ENCODE assay signal across 22 mouse cellular contexts in the genomic region with DNA sequence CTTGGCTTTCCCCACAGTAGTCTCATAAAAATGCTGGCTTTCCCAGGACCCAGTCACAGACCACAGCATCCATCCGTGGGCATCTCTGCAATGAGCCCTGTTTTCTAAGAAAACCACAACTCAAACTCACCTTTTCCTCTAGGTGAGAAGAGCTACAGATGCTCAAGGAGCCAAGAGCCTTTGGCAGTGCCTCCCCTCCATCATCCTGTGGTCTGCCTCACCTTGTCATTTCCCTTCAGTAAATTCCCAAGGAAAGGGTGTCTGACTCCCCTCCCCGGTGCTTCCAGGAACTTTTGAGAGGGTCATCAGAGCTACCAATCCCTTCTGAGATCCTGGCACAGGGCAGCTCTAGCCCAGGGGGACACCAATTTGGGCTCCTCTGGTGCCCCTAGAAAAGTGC. TPM values are rescaled to one million over a fixed set of nuclear protein-coding genes. Genes with fewer than 3 reads are reported as not detected.
DNase-seq lines count a peak whose midpoint lies in the region; ATAC-seq and TF ChIP-seq lines count a peak whose summit lies in the region.
"Had no signal": no experiment of that assay in that cellular context is flagged by ENCODE, and none has a peak within 500 bp of the region (broad histone marks: within the 10 kb centered on the region; RNA-seq: fewer than 3 reads in every experiment).

No protein-coding gene starts in this region.

- TF ChIP-seq RAD21 in CH12.LX (IDR thresholded peaks at IDR 0.05; ENCODE audit: low read depth, low read length) = no peak

- ATAC-seq in forebrain, embryonic 14.5 days = no peak
- no peak for ATAC-seq in liver, embryonic 11.5 days (replicated peaks; ENCODE audit: low FRiP score)
- ATAC-seq in liver, embryonic 12.5 days = no peak

- H3K27ac ChIP-seq in forebrain, embryonic 10.5 days = no peak overlapping the region
- H3K27ac ChIP-seq in forebrain, embryonic 14.5 days (ENCODE audit: low read depth, low read length) = no peak overlapping the region
- H3K27ac ChIP-seq in liver, embryonic 11.5 days (ENCODE audit: low read depth, low read length) = peak overlapping the region; percentile 97
- H3K27ac ChIP-seq in CH12.LX (ENCODE audit: insufficient read depth, low read depth) = no peak overlapping the region
- H3K27ac ChIP-seq in liver, embryonic 12.5 days = peak overlapping the region; percentile 97
- H3K27ac ChIP-seq: forebrain, embryonic 12.5 days; hindbrain, embryonic 12.5 days had no signal

- in situ Hi-C loops in CH12.LX (cut with MboI; ENCODE audit: low pct_ligation_motif_present, low pct_unique_long_range_greater_than_20kb, low sequenced_read_pairs) = no loop called here

- intact Hi-C loops in left cerebral cortex, postnatal 14 days (cut with DNase I) = no loop called here

- H3K4me1 ChIP-seq in forebrain, embryonic 10.5 days = peaks cover 33% of the 10 kb centered on the region
- no peaks in the 10 kb centered on the region for H3K4me1 ChIP-seq in forebrain, embryonic 14.5 days (ENCODE audit: control insufficient read depth, insufficient read depth, low read length)
- H3K4me1 ChIP-seq in liver, embryonic 11.5 days (replicated peaks; ENCODE audit: control insufficient read depth, insufficient read depth, low read length) = peaks cover 35% of the 10 kb centered on the region
- peaks cover 8 to 37% of the 10 kb centered on the region in 2 experiments; a peak in 2 of 4 replicates for H3K4me1 ChIP-seq in CH12.LX (ENCODE audit: control insufficient read depth in 1 of 2, insufficient read depth in 2 of 2)
- H3K4me1 ChIP-seq in liver, embryonic 12.5 days = peaks cover 59% of the 10 kb centered on the region

- dilution Hi-C loops in CH12.LX (cut with MboI; ENCODE audit: extremely low pct_ligation_motif_present, extremely low pct_unique_long_range_greater_than_20kb, low sequenced_read_pairs) = no loop called here

- no peaks in the 10 kb centered on the region for H3K36me3 ChIP-seq in forebrain, embryonic 10.5 days (replicated peaks)
- H3K36me3 ChIP-seq in forebrain, embryonic 14.5 days (ENCODE audit: control insufficient read depth, insufficient read depth, low read length) = no peaks in the 10 kb centered on the region
- no peaks in the 10 kb centered on the region; the same call in 1 of the 2 replicates for H3K36me3 ChIP-seq in liver, embryonic 11.5 days (ENCODE audit: control insufficient read depth, insufficient read depth, low read length)
- no peaks in the 10 kb centered on the region for H3K36me3 ChIP-seq in CH12.LX (replicated peaks in 1 of 2; ENCODE audit: control insufficient read depth in 1 of 2, insufficient read depth in 1 of 2, low read length in 1 of 2)
- peaks cover 26% of the 10 kb centered on the region for H3K36me3 ChIP-seq in liver, embryonic 12.5 days
- H3K36me3 ChIP-seq: forebrain, embryonic 12.5 days; hindbrain, embryonic 12.5 days had no signal

- no peaks in the 10 kb centered on the region for H3K9me3 ChIP-seq in forebrain, embryonic 10.5 days
- no peaks in the 10 kb centered on the region for H3K9me3 ChIP-seq in forebrain, embryonic 14.5 days (replicated peaks; ENCODE audit: control insufficient read depth, low read length)
- no peaks in the 10 kb centered on the region for H3K9me3 ChIP-seq in liver, embryonic 11.5 days (ENCODE audit: control insufficient read depth, low read length)
- peaks cover 7% of the 10 kb centered on the region for H3K9me3 ChIP-seq in CH12.LX (replicated peaks; ENCODE audit: low read length)
- no peaks in the 10 kb centered on the region for H3K9me3 ChIP-seq in liver, embryonic 12.5 days (replicated peaks)
- H3K9me3 ChIP-seq: forebrain, embryonic 12.5 days; hindbrain, embryonic 12.5 days had no signal

- no peak overlapping the region for H3K4me2 ChIP-seq in forebrain, embryonic 14.5 days (ENCODE audit: low read length)
- H3K4me2 ChIP-seq in liver, embryonic 11.5 days = peak overlapping the region; percentile 87
- peak overlapping the region; percentile 95; the same call in 1 of the 2 replicates for H3K4me2 ChIP-seq in CH12.LX (ENCODE audit: insufficient read depth, low read depth, poor library complexity, severe bottlenecking)
- peak overlapping the region; percentile 82 for H3K4me2 ChIP-seq in liver, embryonic 12.5 days

- no peak for DNase-seq in forebrain, embryonic 10.5 days (ENCODE audit: extremely low spot score, low spot score)
- DNase-seq in forebrain, embryonic 14.5 days (ENCODE audit: low spot score) = no peak
- no peak for DNase-seq in liver, embryonic 11.5 days (ENCODE audit: low spot score)
- DNase-seq in liver (no peak), CH12.LX (ENCODE audit: extremely low read depth) (no peak)
- DNase-seq in right cerebral cortex, postnatal 10 days (ENCODE audit: low spot score in 2 of 2) = no peak
- DNase-seq in left cerebral cortex, postnatal 14 days (ENCODE audit: low spot score in 2 of 2) = no peak
- DNase-seq: cerebellum, adult 8-10 months; gastrocnemius, postnatal 14 days; kidney, adult 9 months; thymus, postnatal 4 days had no signal

- no peak for TF ChIP-seq POLR2A in CH12.LX (IDR thresholded peaks at IDR 0.05; ENCODE audit: low read depth, low read length)

- 25% methylated on average over 2 of the region's 2 CpGs for WGBS in forebrain, embryonic 10.5 days
- 33% methylated on average over 2 of the region's 2 CpGs for WGBS in forebrain, embryonic 14.5 days
- 9% methylated on average over 2 of the region's 2 CpGs for WGBS in liver, embryonic 11.5 days
- WGBS in liver, embryonic 12.5 days (ENCODE audit: insufficient replicate concordance) = 9% methylated on average over 2 of the region's 2 CpGs

- H3K4me3 ChIP-seq in forebrain, embryonic 10.5 days = peak overlapping the region; percentile 28
- no peak overlapping the region for H3K4me3 ChIP-seq in forebrain, embryonic 14.5 days (ENCODE audit: low read depth, low read length)
- peak overlapping the region; percentile 53 for H3K4me3 ChIP-seq in liver, embryonic 11.5 days (ENCODE audit: low read depth, low read length)
- H3K4me3 ChIP-seq in CH12.LX (replicated peaks in 1 of 3; ENCODE audit: low read depth in 2 of 3, low read length in 2 of 3, poor library complexity in 1 of 3) = no peak overlapping the region
- H3K4me3 ChIP-seq in liver, embryonic 12.5 days = peak overlapping the region; percentile 78
- H3K4me3 ChIP-seq: forebrain, embryonic 12.5 days; hindbrain, embryonic 12.5 days had no signal

- no peak for TF ChIP-seq EP300 in CH12.LX (IDR thresholded peaks at IDR 0.05; ENCODE audit: low read length)

- H3K9ac ChIP-seq in forebrain, embryonic 14.5 days (ENCODE audit: low read length) = no peak overlapping the region
- H3K9ac ChIP-seq in liver, embryonic 11.5 days (ENCODE audit: low read depth, low read length) = peak overlapping the region; percentile 73
- H3K9ac ChIP-seq in CH12.LX (ENCODE audit: insufficient read depth, low read depth) = no peak overlapping the region
- peak overlapping the region; percentile 88 for H3K9ac ChIP-seq in liver, embryonic 12.5 days
- H3K9ac ChIP-seq: forebrain, embryonic 12.5 days; hindbrain, embryonic 12.5 days had no signal

- H3K27me3 ChIP-seq in forebrain, embryonic 10.5 days (ENCODE audit: poor library complexity, severe bottlenecking) = peaks cover 51% of the 10 kb centered on the region
- H3K27me3 ChIP-seq in forebrain, embryonic 14.5 days (replicated peaks; ENCODE audit: control insufficient read depth, insufficient read depth, low read length) = peaks cover 11% of the 10 kb centered on the region; the same call in 1 of the 2 replicates
- no peaks in the 10 kb centered on the region for H3K27me3 ChIP-seq in liver, embryonic 11.5 days (replicated peaks; ENCODE audit: control insufficient read depth, insufficient read depth, low read length)
- H3K27me3 ChIP-seq in CH12.LX (replicated peaks) = peaks cover 37% of the 10 kb centered on the region
- H3K27me3 ChIP-seq in liver, embryonic 12.5 days (replicated peaks) = peaks cover 3% of the 10 kb centered on the region; the same call in 1 of the 2 replicates

- no peak for TF ChIP-seq CTCF in CH12.LX (conservative IDR thresholded peaks at IDR 0.05 in 1 of 2, IDR thresholded peaks at IDR 0.05 in 1 of 2; ENCODE audit: low read depth in 2 of 2, low read length in 2 of 2)

- no peaks in the 10 kb centered on the region for H3K79me2 ChIP-seq in CH12.LX (replicated peaks; ENCODE audit: control insufficient read depth, extremely low read depth, insufficient read depth, poor library complexity, severe bottlenecking)

RNA-seq across cellular contexts. Expression of gene Gfi1b, which starts 0.7 kb away (rescaled TPM):
- 4.7 and 5.4 TPM in 2 replicates for polyA plus RNA-seq in forebrain, embryonic 10.5 days (2016; fragmentation: Nextera tagmentation; extraction: Ambion mirVana)
- 0.12 TPM in 1 of 2 replicates, not detected in the other for polyA plus RNA-seq in forebrain, embryonic 14.5 days (2014; fragmentation: Nextera tagmentation; extraction: Ambion mirVana)
- 143 and 151 TPM in 2 replicates for polyA plus RNA-seq in liver, embryonic 11.5 days (2014; fragmentation: Nextera tagmentation; extraction: Ambion mirVana)
- total RNA-seq in CH12.LX (2012; rRNA removed) = 0.17 TPM in 1 of 2 replicates, not detected in the other
- 0.27 and 0.87 TPM in 2 replicates for total RNA-seq in CH12.LX (2014; rRNA removed)
- 0.19 TPM in 1 of 2 replicates, not detected in the other for polyA plus RNA-seq in CH12.LX (2012; ENCODE audit: insufficient read length, low read depth)
- 117 and 121 TPM in 2 replicates for polyA plus RNA-seq in liver, embryonic 12.5 days (2016; fragmentation: Nextera tagmentation; extraction: Ambion mirVana)
- total RNA-seq in left cerebral cortex, postnatal 14 days (2021) = not detected
- total RNA-seq: adrenal gland, postnatal 36 days; gastrocnemius, postnatal 14 days; layer of hippocampus, postnatal 25 days; left cerebral cortex, postnatal 36 days had no signal
- polyA plus RNA-seq: cortical plate, adult 2 months; intestine, embryonic 14.5 days had no signal

RNA-seq across cellular contexts. Expression of gene Tsc1, which starts 19.9 kb away (rescaled TPM):
- polyA plus RNA-seq in forebrain, embryonic 10.5 days (2016; fragmentation: Nextera tagmentation; extraction: Ambion mirVana) = 22.9 and 26.5 TPM in 2 replicates
- 17.7 and 25.5 TPM in 2 replicates for polyA plus RNA-seq in forebrain, embryonic 14.5 days (2014; fragmentation: Nextera tagmentation; extraction: Ambion mirVana)
- 20.7 and 21.3 TPM in 2 replicates for polyA plus RNA-seq in liver, embryonic 11.5 days (2014; fragmentation: Nextera tagmentation; extraction: Ambion mirVana)
- total RNA-seq in CH12.LX (2012; rRNA removed) = 8.7 and 9.5 TPM in 2 replicates
- 7.6 and 8.1 TPM in 2 replicates for total RNA-seq in CH12.LX (2014; rRNA removed)
- 12.2 and 13.4 TPM in 2 replicates for polyA plus RNA-seq in CH12.LX (2012; ENCODE audit: insufficient read length, low read depth)
- polyA plus RNA-seq in liver, embryonic 12.5 days (2016; fragmentation: Nextera tagmentation; extraction: Ambion mirVana) = 12.5 and 13.6 TPM in 2 replicates
- total RNA-seq in left cerebral cortex, postnatal 14 days (2021) = 10 to 100 TPM; 43.4 to 45.1 TPM

RNA-seq across cellular contexts. Expression of gene Gtf3c5, which starts 37.6 kb away (rescaled TPM):
- 60.1 and 62.6 TPM in 2 replicates for polyA plus RNA-seq in forebrain, embryonic 10.5 days (2016; fragmentation: Nextera tagmentation; extraction: Ambion mirVana)
- polyA plus RNA-seq in forebrain, embryonic 14.5 days (2014; fragmentation: Nextera tagmentation; extraction: Ambion mirVana) = 20.5 and 28.6 TPM in 2 replicates
- 30.8 and 32.9 TPM in 2 replicates for polyA plus RNA-seq in liver, embryonic 11.5 days (2014; fragmentation: Nextera tagmentation; extraction: Ambion mirVana)
- 12.5 and 15.1 TPM in 2 replicates for total RNA-seq in CH12.LX (2012; rRNA removed)
- total RNA-seq in CH12.LX (2014; rRNA removed) = 8.4 and 8.6 TPM in 2 replicates
- 27.4 and 30.7 TPM in 2 replicates for polyA plus RNA-seq in CH12.LX (2012; ENCODE audit: insufficient read length, low read depth)
- 24.9 and 26.3 TPM in 2 replicates for polyA plus RNA-seq in liver, embryonic 12.5 days (2016; fragmentation: Nextera tagmentation; extraction: Ambion mirVana)
- total RNA-seq in left cerebral cortex, postnatal 14 days (2021) = 10 to 100 TPM; 15.8 to 17.6 TPM

RNA-seq across cellular contexts. Expression of gene Cel, which starts 57.9 kb away (rescaled TPM):
- 0.07 TPM in 1 of 2 replicates, not detected in the other for polyA plus RNA-seq in forebrain, embryonic 10.5 days (2016; fragmentation: Nextera tagmentation; extraction: Ambion mirVana)
- not detected in 2 replicates for polyA plus RNA-seq in forebrain, embryonic 14.5 days (2014; fragmentation: Nextera tagmentation; extraction: Ambion mirVana)
- not detected in 2 replicates for polyA plus RNA-seq in liver, embryonic 11.5 days (2014; fragmentation: Nextera tagmentation; extraction: Ambion mirVana)
- total RNA-seq in CH12.LX (2012; rRNA removed) = not detected in 2 replicates
- not detected in 2 replicates for total RNA-seq in CH12.LX (2014; rRNA removed)
- polyA plus RNA-seq in CH12.LX (2012; ENCODE audit: insufficient read length, low read depth) = not detected in 2 replicates
- not detected in 2 replicates for polyA plus RNA-seq in liver, embryonic 12.5 days (2016; fragmentation: Nextera tagmentation; extraction: Ambion mirVana)
- total RNA-seq in left cerebral cortex, postnatal 14 days (2021) = not detected
- total RNA-seq: adrenal gland, postnatal 36 days; gastrocnemius, postnatal 14 days; layer of hippocampus, postnatal 25 days; left cerebral cortex, postnatal 36 days had no signal
- polyA plus RNA-seq: embryonic facial prominence, embryonic 14.5 days; forebrain, embryonic 12.5 days; heart, embryonic 14.5 days; hindbrain, embryonic 12.5 days; neural tube, embryonic 11.5 days had no signal

Comparison
In these comparisons a context has a peak if more than half of its experiments do, and no peak if none do; other contexts are left out.
1. H3K4me3 ChIP-seq: peak in forebrain, embryonic 10.5 days (single experiment), liver, embryonic 11.5 days (single experiment) and liver, embryonic 12.5 days (single experiment); none in forebrain, embryonic 14.5 days (single experiment) and CH12.LX (0 of 3).
2. H3K27ac ChIP-seq: peak in liver, embryonic 11.5 days (single experiment) and liver, embryonic 12.5 days (single experiment); none in forebrain, embryonic 10.5 days (single experiment), forebrain, embryonic 14.5 days (single experiment) and CH12.LX (single experiment).
3. H3K9ac ChIP-seq: peak in liver, embryonic 11.5 days (single experiment) and liver, embryonic 12.5 days (single experiment); none in forebrain, embryonic 14.5 days (single experiment) and CH12.LX (single experiment).
4. RNA of gene Gfi1b, which starts 0.7 kb away (polyA plus RNA-seq): 143 to 151 TPM in liver, embryonic 11.5 days and 117 to 121 TPM in liver, embryonic 12.5 days; 4.7 to 5.4 TPM in forebrain, embryonic 10.5 days, 0.19 TPM in CH12.LX and 0.12 TPM in forebrain, embryonic 14.5 days; every median in the first group is over 10 times any median in the second.